Mouse (Mus musculus): ENCODE results near the gene Zfp317. TPM values are rescaled to one million over a fixed set of nuclear protein-coding genes. Genes with fewer than 3 reads are reported as not detected.

Zfp317 gene
- polyA plus RNA-seq, 1 experiment from 2014 or later: 39.4 TPM

Other genes starting within 250 kb of the Zfp317 start
- not detected in 2 replicates for gene Olfr847, start 243.4 kb upstream of the Zfp317 start, polyA plus RNA-seq (2015; fragmentation: Nextera tagmentation; extraction: Ambion mirVana)
- gene Olfr849, start 181.8 kb upstream of the Zfp317 start, polyA plus RNA-seq (2015; fragmentation: Nextera tagmentation; extraction: Ambion mirVana): not detected in 2 replicates
- not detected in 2 replicates for gene Olfr850, start 143.9 kb upstream of the Zfp317 start, polyA plus RNA-seq (2015; fragmentation: Nextera tagmentation; extraction: Ambion mirVana)
- not detected in 2 replicates for gene Olfr851, start 128.8 kb upstream of the Zfp317 start, polyA plus RNA-seq (2015; fragmentation: Nextera tagmentation; extraction: Ambion mirVana)
- not detected in 2 replicates for gene Olfr853, start 81.0 kb upstream of the Zfp317 start, polyA plus RNA-seq (2015; fragmentation: Nextera tagmentation; extraction: Ambion mirVana)
- gene Olfr854, start 54.7 kb upstream of the Zfp317 start, polyA plus RNA-seq (2015; fragmentation: Nextera tagmentation; extraction: Ambion mirVana): not detected in 2 replicates
- not detected in 2 replicates for gene Olfr855, start 39.5 kb upstream of the Zfp317 start, polyA plus RNA-seq (2015; fragmentation: Nextera tagmentation; extraction: Ambion mirVana)
- not detected in 2 replicates for gene Olfr857, start 87.3 kb downstream of the Zfp317 start, polyA plus RNA-seq (2015; fragmentation: Nextera tagmentation; extraction: Ambion mirVana)
- not detected in 2 replicates for gene Olfr58, start 158.2 kb downstream of the Zfp317 start, polyA plus RNA-seq (2015; fragmentation: Nextera tagmentation; extraction: Ambion mirVana)
- not detected in 2 replicates for gene Olfr859, start 182.8 kb downstream of the Zfp317 start, polyA plus RNA-seq (2015; fragmentation: Nextera tagmentation; extraction: Ambion mirVana)
- not detected in 2 replicates for gene Olfr860, start 227.6 kb downstream of the Zfp317 start, polyA plus RNA-seq (2015; fragmentation: Nextera tagmentation; extraction: Ambion mirVana)

Data from midbrain, embryonic 15.5 days (tissue).